ENCODE assay signal across 10 mouse cellular contexts in the genomic region with DNA sequence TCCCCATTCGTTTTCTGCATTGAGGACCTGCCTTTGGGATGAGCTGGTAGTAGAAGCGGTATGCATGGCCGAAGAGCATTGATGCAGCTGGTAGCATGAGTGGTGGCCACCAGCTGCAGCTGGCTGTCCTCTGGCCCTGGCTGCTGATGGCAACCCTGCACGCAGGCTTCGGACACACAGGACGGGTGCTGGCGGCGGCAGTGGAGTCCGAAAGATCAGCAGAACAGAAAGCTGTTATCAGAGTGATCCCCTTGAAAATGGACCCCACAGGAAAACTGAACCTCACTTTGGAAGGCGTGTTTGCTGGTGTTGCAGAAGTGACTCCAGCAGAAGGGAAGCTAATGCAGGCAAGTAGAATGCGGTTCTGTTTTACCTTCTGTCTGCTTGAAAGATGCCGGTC. TPM values are rescaled to one million over a fixed set of nuclear protein-coding genes. Genes with fewer than 3 reads are reported as not detected.
DNase-seq lines count a peak whose midpoint lies in the region; ATAC-seq and TF ChIP-seq lines count a peak whose summit lies in the region.
"Had no signal": no experiment of that assay in that cellular context is flagged by ENCODE, and none has a peak within 500 bp of the region (broad histone marks: within the 10 kb centered on the region; RNA-seq: fewer than 3 reads in every experiment).

No protein-coding gene starts in this region.

- peak overlapping the region; percentile 38 for H3K27ac ChIP-seq in lung, embryonic 14.5 days (ENCODE audit: low read depth)
- H3K27ac ChIP-seq in kidney, embryonic 15.5 days = 0 out of 2 replicates have a peak overlapping the region, but pooled peaks have one; percentile 18
- H3K27ac ChIP-seq in stomach, postnatal 0 days (replicated peaks) = peak overlapping the region; percentile 45; the same call in 1 of the 2 replicates
- H3K27ac ChIP-seq: hindbrain, postnatal 0 days; midbrain, embryonic 12.5 days had no signal

- peak; percentile 76 for DNase-seq in heart, adult 11 months
- DNase-seq in heart, adult 18-20 months = no peak
- no peak for DNase-seq in lung, embryonic 14.5 days
- no peak for DNase-seq in lung, postnatal 36 days
- DNase-seq in stomach, postnatal 0 days (ENCODE audit: low spot score) = peak; percentile 43
- DNase-seq in frontal cortex, postnatal 25 days (ENCODE audit: low spot score in 2 of 2) = no peak
- no peak for DNase-seq in thymus, postnatal 14 days

- no peak for TF ChIP-seq CTCF in lung, embryonic 14.5 days (IDR thresholded peaks at IDR 0.05; ENCODE audit: low read depth)
- no peak for TF ChIP-seq CTCF in stomach, postnatal 0 days (IDR thresholded peaks at IDR 0.05; ENCODE audit: low read depth)

- peak overlapping the region; percentile 55 for H3K9ac ChIP-seq in lung, embryonic 14.5 days
- H3K9ac ChIP-seq in kidney, embryonic 15.5 days = peak overlapping the region; percentile 36
- H3K9ac ChIP-seq in stomach, postnatal 0 days (ENCODE audit: low read length) = peak overlapping the region; percentile 63
- H3K9ac ChIP-seq: midbrain, embryonic 12.5 days had no signal

- TF ChIP-seq EP300 in stomach, postnatal 0 days (optimal IDR thresholded peaks at IDR 0.05) = no peak

- peak overlapping the region; percentile 55 for H3K4me2 ChIP-seq in lung, embryonic 14.5 days
- peak overlapping the region; percentile 43 for H3K4me2 ChIP-seq in kidney, embryonic 15.5 days
- peak overlapping the region; percentile 54 for H3K4me2 ChIP-seq in stomach, postnatal 0 days (replicated peaks; ENCODE audit: low read depth)
- H3K4me2 ChIP-seq: midbrain, embryonic 12.5 days had no signal

- peak overlapping the region; percentile 46 for H3K4me3 ChIP-seq in lung, embryonic 14.5 days (ENCODE audit: low read depth, low read length)
- H3K4me3 ChIP-seq in kidney, embryonic 15.5 days (replicated peaks) = peak overlapping the region; percentile 48
- peak overlapping the region; percentile 50 for H3K4me3 ChIP-seq in stomach, postnatal 0 days (ENCODE audit: low read depth, low read length)
- H3K4me3 ChIP-seq: midbrain, embryonic 12.5 days had no signal

- WGBS in lung, embryonic 14.5 days = 63% methylated on average over 12 of the region's 12 CpGs
- 73% methylated on average over 12 of the region's 12 CpGs for WGBS in kidney, embryonic 15.5 days
- WGBS in stomach, postnatal 0 days = 54% methylated on average over 12 of the region's 12 CpGs

- no peaks in the 10 kb centered on the region for H3K9me3 ChIP-seq in lung, embryonic 14.5 days (ENCODE audit: low read depth, low read length)
- H3K9me3 ChIP-seq in kidney, embryonic 15.5 days (replicated peaks) = no peaks in the 10 kb centered on the region
- H3K9me3 ChIP-seq in stomach, postnatal 0 days (ENCODE audit: control insufficient read depth, low read length) = no peaks in the 10 kb centered on the region
- H3K9me3 ChIP-seq: midbrain, embryonic 12.5 days had no signal

- no peaks in the 10 kb centered on the region for H3K36me3 ChIP-seq in lung, embryonic 14.5 days (ENCODE audit: insufficient read depth)
- no peaks in the 10 kb centered on the region for H3K36me3 ChIP-seq in kidney, embryonic 15.5 days
- H3K36me3 ChIP-seq in stomach, postnatal 0 days (ENCODE audit: control insufficient read depth, insufficient read depth, low read length) = no peaks in the 10 kb centered on the region
- H3K36me3 ChIP-seq: midbrain, embryonic 12.5 days had no signal

- H3K4me1 ChIP-seq in lung, embryonic 14.5 days (ENCODE audit: insufficient read depth) = no peaks in the 10 kb centered on the region
- peaks cover 7% of the 10 kb centered on the region for H3K4me1 ChIP-seq in kidney, embryonic 15.5 days
- no peaks in the 10 kb centered on the region for H3K4me1 ChIP-seq in stomach, postnatal 0 days (replicated peaks; ENCODE audit: control insufficient read depth, insufficient read depth)

- H3K27me3 ChIP-seq in lung, embryonic 14.5 days (ENCODE audit: insufficient read depth, low read length) = no peaks in the 10 kb centered on the region
- peaks cover 19% of the 10 kb centered on the region for H3K27me3 ChIP-seq in kidney, embryonic 15.5 days
- H3K27me3 ChIP-seq in stomach, postnatal 0 days (ENCODE audit: control insufficient read depth, insufficient read depth, low read length) = no peaks in the 10 kb centered on the region

- ATAC-seq in lung, embryonic 14.5 days (ENCODE audit: insufficient read depth) = no peak
- no peak for ATAC-seq in kidney, embryonic 15.5 days (replicated peaks; ENCODE audit: low FRiP score)
- ATAC-seq in stomach, postnatal 0 days (ENCODE audit: low FRiP score, low TSS enrichment) = no peak
- ATAC-seq: hindbrain, postnatal 0 days had no signal

RNA-seq across cellular contexts. Expression of a gene that starts 2.0 kb away (rescaled TPM):
- under 1 TPM; 0.10 to 0.67 TPM for total RNA-seq in heart, adult 18-20 months (2021)
- 18.0 and 21.5 TPM in 2 replicates for polyA plus RNA-seq in lung, embryonic 14.5 days (2014; fragmentation: Nextera tagmentation; extraction: Ambion mirVana)
- 6.7 and 6.8 TPM in 2 replicates for polyA plus RNA-seq in kidney, embryonic 15.5 days (2015; fragmentation: Nextera tagmentation; extraction: Ambion mirVana)
- 6.6 and 7.4 TPM in 2 replicates for polyA plus RNA-seq in stomach, postnatal 0 days (2015; fragmentation: Nextera tagmentation; extraction: Ambion mirVana)

RNA-seq across cellular contexts. Expression of a gene that starts 47.6 kb away (rescaled TPM):
- total RNA-seq in heart, adult 18-20 months (2021) = not detected
- polyA plus RNA-seq in lung, embryonic 14.5 days (2014; fragmentation: Nextera tagmentation; extraction: Ambion mirVana) = 0.38 and 0.41 TPM in 2 replicates
- 0.26 TPM in 2 replicates for polyA plus RNA-seq in kidney, embryonic 15.5 days (2015; fragmentation: Nextera tagmentation; extraction: Ambion mirVana)
- 0.12 TPM in 1 of 2 replicates, not detected in the other for polyA plus RNA-seq in stomach, postnatal 0 days (2015; fragmentation: Nextera tagmentation; extraction: Ambion mirVana)

Comparison
In these comparisons a context has a peak if more than half of its experiments do, and no peak if none do; other contexts are left out.
1. DNase-seq: peak in heart, adult 11 months (single experiment) and stomach, postnatal 0 days (single experiment); none in heart, adult 18-20 months (0 of 2), lung, embryonic 14.5 days (single experiment), lung, postnatal 36 days (single experiment), frontal cortex, postnatal 25 days (0 of 2) and thymus, postnatal 14 days (single experiment).
2. Peak in every context shown above with its lines, with median percentiles within 50 percentile points of each other: H3K27ac ChIP-seq, H3K4me2 ChIP-seq, H3K4me3 ChIP-seq and H3K9ac ChIP-seq.